Mouse (Mus musculus) heart, adult 2 months (tissue): ENCODE data around the gene Map7d1.

Experiments
- CTCF ChIP-seq: fragments of 200-600 bp; IDR thresholded peaks from 2 replicates; pipeline ENCODE4 v1.8.1; 2022; ENCODE audit warnings: antibody characterized with exemption, mild to moderate bottlenecking, moderate library complexity
- POLR2A ChIP-seq: fragments of 200-500 bp; IDR thresholded peaks from 2 replicates; pipeline ENCODE4 v1.6.1; 2011; ENCODE audit warnings: mild to moderate bottlenecking, low read depth, low read length, control low read depth; ENCODE audit not compliant: insufficient read depth

- TF ChIP-seq POLR2A (no peak), CTCF (no peak)
Observed at GRCm38 (mm10) chr4:126253637-126254272, 2.4 kb downstream of the Map7d1 start.
